Mouse (Mus musculus) forebrain, embryonic 10.5 days (tissue): ENCODE results near the gene Spred1. TPM values are rescaled to one million over a fixed set of nuclear protein-coding genes. Genes with fewer than 3 reads are reported as not detected.

Experiments
- DNase-seq: peaks from one replicate; pipeline ENCODE4 v3.0.0-alpha.2; 2017; ENCODE audit warnings: low spot score; ENCODE audit errors: extremely low spot score
- H3K27ac ChIP-seq: fragments of 300-500 bp; sonication (generic); 2 replicates; pipeline ENCODE4 v1.5.1; 2016; ENCODE audit warnings: mild to moderate bottlenecking
- H3K27me3 ChIP-seq: fragments of 300-500 bp; sonication (generic); 2 replicates; pipeline ENCODE4 v1.6.1; 2016; ENCODE audit warnings: mild to moderate bottlenecking; ENCODE audit not compliant: poor library complexity, severe bottlenecking
- H3K36me3 ChIP-seq: fragments of 300-500 bp; sonication (generic); replicated peaks from 2 replicates; pipeline ENCODE4 v1.6.1; 2016; ENCODE audit warnings: mild to moderate bottlenecking, moderate library complexity
- H3K4me1 ChIP-seq: fragments of 300-500 bp; sonication (generic); 2 replicates; pipeline ENCODE4 v1.6.1; 2016
- H3K4me3 ChIP-seq: fragments of 300-500 bp; sonication (generic); 2 replicates; pipeline ENCODE4 v1.5.1; 2016; ENCODE audit warnings: mild to moderate bottlenecking, moderate library complexity
- H3K9me3 ChIP-seq: fragments of 300-500 bp; sonication (generic); 2 replicates; pipeline ENCODE4 v1.6.1; 2016; ENCODE audit warnings: mild to moderate bottlenecking, moderate library complexity
- WGBS: fragments of 180-500 bp; shearing (Covaris S2); methylation state at CpG from one replicate; pipeline ENCODE4 v1.1.7; 2016; 5-methylcytosine and 5-hydroxymethylcytosine counted together
- polyA plus RNA-seq: library from polyadenylated mRNA; unstranded; fragments of >200 nt; fragmentation: Nextera tagmentation; extraction: Ambion mirVana; gene quantifications from 2 replicates; pipeline ENCODE4 v1.2.1, GENCODE M21; 2016

Gene Spred1
- polyA plus RNA-seq, 1 experiment from 2014 or later = 7.4 TPM

GRCm38 (mm10) chr2:117168379-117168778, 47.2 kb downstream of the Spred1 start:
- H3K4me3 ChIP-seq = no peak overlapping the region
- H3K27ac ChIP-seq = no peak overlapping the region
- H3K27me3 ChIP-seq = no peaks in the 10 kb centered on the region
- no peak for DNase-seq
- H3K9me3 ChIP-seq = no peaks in the 10 kb centered on the region
- WGBS = 94% methylated on average over 2 of the region's 2 CpGs
- H3K36me3 ChIP-seq = peaks cover 44% of the 10 kb centered on the region
- no peaks in the 10 kb centered on the region for H3K4me1 ChIP-seq

GRCm38 (mm10) chr2:117169037-117169436, 47.9 kb downstream of the Spred1 start:
- no peaks in the 10 kb centered on the region for H3K4me1 ChIP-seq
- H3K4me3 ChIP-seq = no peak overlapping the region
- 88% methylated on average over 3 of the region's 3 CpGs for WGBS
- H3K9me3 ChIP-seq = no peaks in the 10 kb centered on the region
- H3K27ac ChIP-seq = no peak overlapping the region
- no peaks in the 10 kb centered on the region for H3K27me3 ChIP-seq
- H3K36me3 ChIP-seq = peaks cover 42% of the 10 kb centered on the region
- no peak for DNase-seq

- no peak for DNase-seq
- Histone ChIP-seq H3K27ac (no peak overlapping the region), H3K36me3 (peaks cover 52% of the 10 kb centered on the region), H3K4me1 (0 out of 2 replicates have a peak, but pooled peaks cover 3% of the 10 kb centered on the region), H3K9me3 (no peaks in the 10 kb centered on the region), H3K4me3 (no peak overlapping the region), H3K27me3 (no peaks in the 10 kb centered on the region)
- 88% methylated on average over 4 of the region's 4 CpGs for WGBS
Observed at GRCm38 (mm10) chr2:117172981-117173380, 51.8 kb downstream of the Spred1 start.

- DNase-seq = no peak
- 90% methylated on average over 4 of the region's 4 CpGs for WGBS
- no peak overlapping the region for H3K4me3 ChIP-seq
- H3K27ac ChIP-seq = no peak overlapping the region
- H3K9me3 ChIP-seq = no peaks in the 10 kb centered on the region
- H3K27me3 ChIP-seq = no peaks in the 10 kb centered on the region
- H3K4me1 ChIP-seq = 0 out of 2 replicates have a peak, but pooled peaks cover 3% of the 10 kb centered on the region
- peaks cover 52% of the 10 kb centered on the region for H3K36me3 ChIP-seq
Observed at GRCm38 (mm10) chr2:117176066-117176465, 54.9 kb downstream of the Spred1 start.

GRCm38 (mm10) chr2:117176937-117177336, 55.8 kb downstream of the Spred1 start:
- no peak overlapping the region for H3K27ac ChIP-seq
- H3K4me3 ChIP-seq = no peak overlapping the region
- no peaks in the 10 kb centered on the region for H3K27me3 ChIP-seq
- 76% methylated on average over 4 of the region's 4 CpGs for WGBS
- no peak for DNase-seq
- no peaks in the 10 kb centered on the region for H3K9me3 ChIP-seq
- 0 out of 2 replicates have a peak, but pooled peaks cover 3% of the 10 kb centered on the region for H3K4me1 ChIP-seq
- peaks cover 50% of the 10 kb centered on the region for H3K36me3 ChIP-seq

GRCm38 (mm10) chr2:117180250-117180885, 59.2 kb downstream of the Spred1 start:
- peak; percentile 70 for DNase-seq
- Histone ChIP-seq H3K27ac (no peak overlapping the region), H3K27me3 (no peaks in the 10 kb centered on the region), H3K4me3 (no peak overlapping the region), H3K9me3 (no peaks in the 10 kb centered on the region), H3K4me1 (0 out of 2 replicates have a peak, but pooled peaks cover 3% of the 10 kb centered on the region), H3K36me3 (peaks cover 60% of the 10 kb centered on the region)
- 47% methylated on average over 7 of the region's 7 CpGs for WGBS

GRCm38 (mm10) chr2:117185587-117185986, 64.4 kb downstream of the Spred1 start:
- Histone ChIP-seq H3K9me3 (no peaks in the 10 kb centered on the region), H3K36me3 (peaks cover 64% of the 10 kb centered on the region), H3K27ac (no peak overlapping the region), H3K4me3 (no peak overlapping the region), H3K27me3 (no peaks in the 10 kb centered on the region), H3K4me1 (no peaks in the 10 kb centered on the region)
- no peak for DNase-seq
- WGBS = 76% methylated on average over 4 of the region's 4 CpGs

- Histone ChIP-seq H3K4me1 (peaks cover 15% of the 10 kb centered on the region), H3K36me3 (peaks cover 25% of the 10 kb centered on the region), H3K9me3 (no peaks in the 10 kb centered on the region), H3K27ac (no peak overlapping the region), H3K27me3 (no peaks in the 10 kb centered on the region), H3K4me3 (no peak overlapping the region)
- no peak for DNase-seq
Observed at GRCm38 (mm10) chr2:117190915-117191314, 69.7 kb downstream of the Spred1 start.

GRCm38 (mm10) chr2:117194309-117194708, 73.1 kb downstream of the Spred1 start:
- Histone ChIP-seq H3K4me1 (peaks cover 20% of the 10 kb centered on the region), H3K27ac (no peak overlapping the region)
- DNase-seq = no peak

GRCm38 (mm10) chr2:117195151-117195550, 74.0 kb downstream of the Spred1 start:
- Histone ChIP-seq H3K27me3 (no peaks in the 10 kb centered on the region), H3K4me1 (peaks cover 26% of the 10 kb centered on the region), H3K9me3 (no peaks in the 10 kb centered on the region), H3K4me3 (no peak overlapping the region), H3K36me3 (no peaks in the 10 kb centered on the region), H3K27ac (no peak overlapping the region)
- 45% methylated on average over 2 of the region's 2 CpGs for WGBS
- DNase-seq = no peak

More at GRCm38 (mm10) chr2:117194309-117194708, 73.1 kb downstream of the Spred1 start:
- no peaks in the 10 kb centered on the region for H3K36me3 ChIP-seq
- H3K27me3 ChIP-seq = no peaks in the 10 kb centered on the region
- H3K9me3 ChIP-seq = no peaks in the 10 kb centered on the region
- H3K4me3 ChIP-seq = no peak overlapping the region

GRCm38 (mm10) chr2:117195578-117195977, 74.4 kb downstream of the Spred1 start:
- no peak overlapping the region for H3K27ac ChIP-seq
- no peaks in the 10 kb centered on the region for H3K9me3 ChIP-seq
- no peaks in the 10 kb centered on the region for H3K36me3 ChIP-seq
- H3K27me3 ChIP-seq = no peaks in the 10 kb centered on the region
- peaks cover 30% of the 10 kb centered on the region for H3K4me1 ChIP-seq
- DNase-seq = no peak
- 63% methylated on average over 7 of the region's 7 CpGs for WGBS
- H3K4me3 ChIP-seq = no peak overlapping the region

- 54% methylated on average over 9 of the region's 9 CpGs for WGBS
- no peaks in the 10 kb centered on the region for H3K36me3 ChIP-seq
- H3K27ac ChIP-seq = no peak overlapping the region
- H3K9me3 ChIP-seq = no peaks in the 10 kb centered on the region
- H3K27me3 ChIP-seq = no peaks in the 10 kb centered on the region
- peaks cover 27% of the 10 kb centered on the region for H3K4me1 ChIP-seq
- DNase-seq = no peak
- no peak overlapping the region for H3K4me3 ChIP-seq
Observed at GRCm38 (mm10) chr2:117200869-117201338, 79.7 kb downstream of the Spred1 start.

GRCm38 (mm10) chr2:117203350-117203749, 82.2 kb downstream of the Spred1 start:
- no peaks in the 10 kb centered on the region for H3K36me3 ChIP-seq
- DNase-seq = no peak
- WGBS = 81% methylated on average over 5 of the region's 5 CpGs

More at GRCm38 (mm10) chr2:117203350-117203749, 82.2 kb downstream of the Spred1 start:
- Histone ChIP-seq H3K27me3 (no peaks in the 10 kb centered on the region), H3K4me3 (no peak overlapping the region), H3K4me1 (peaks cover 21% of the 10 kb centered on the region), H3K27ac (no peak overlapping the region), H3K9me3 (no peaks in the 10 kb centered on the region; the same call in 1 of the 2 replicates)
